Mouse (Mus musculus): ENCODE results near the gene Galp.
"Not testable (repeated sequence)": the region's sequence is repeated elsewhere in the genome, so short reads cannot be mapped to it uniquely, and the experiment has no call there.

The Galp gene

DNA sequence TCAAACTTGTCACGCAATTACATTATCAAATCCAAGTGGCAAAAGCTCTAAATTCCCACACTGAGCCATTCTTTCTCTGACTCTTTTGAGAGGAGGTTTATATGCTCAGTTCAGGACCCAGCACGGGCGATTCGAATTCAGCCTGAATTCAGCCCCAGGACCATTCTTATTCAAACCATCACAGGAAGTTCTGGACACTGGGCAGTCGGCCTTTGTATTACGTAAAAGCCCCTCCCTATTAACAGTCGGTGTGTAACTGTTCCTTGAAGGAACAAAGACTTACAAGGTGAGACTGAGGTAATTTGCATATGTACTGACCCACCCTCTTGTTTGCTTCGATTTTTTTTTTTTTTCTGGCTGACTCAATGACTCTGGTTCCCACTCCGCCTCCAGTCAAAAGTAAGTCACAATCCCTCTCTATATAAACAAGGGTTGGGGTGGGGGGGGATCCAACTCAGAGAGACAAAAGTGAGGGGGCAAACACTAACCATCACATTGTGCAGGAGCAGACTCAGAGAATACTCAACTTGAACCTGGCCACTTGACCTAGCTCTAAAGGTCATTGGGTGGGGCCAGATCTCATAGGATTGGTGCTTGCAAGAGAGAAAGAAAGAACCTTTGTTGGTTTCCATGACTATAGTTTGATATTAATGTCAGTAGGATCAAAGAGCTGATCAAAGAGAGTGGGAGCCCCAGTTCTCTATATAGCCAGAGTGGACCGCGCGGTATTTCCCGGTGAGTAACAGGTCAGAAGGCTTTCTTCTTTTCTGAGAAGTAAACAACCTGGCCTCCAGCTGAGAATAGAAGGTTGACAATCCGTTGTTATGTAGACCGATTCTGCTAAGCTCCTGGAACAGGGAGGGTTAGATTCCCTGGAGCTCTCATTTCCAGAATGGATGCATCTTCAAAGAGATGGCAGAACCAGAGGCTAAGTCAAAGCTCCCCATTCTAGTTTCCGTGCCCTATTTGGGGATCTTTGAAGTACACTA, 61.6 kb downstream of the Galp start:
- no peak for DNase-seq (ENCODE audit: low read depth)

DNA sequence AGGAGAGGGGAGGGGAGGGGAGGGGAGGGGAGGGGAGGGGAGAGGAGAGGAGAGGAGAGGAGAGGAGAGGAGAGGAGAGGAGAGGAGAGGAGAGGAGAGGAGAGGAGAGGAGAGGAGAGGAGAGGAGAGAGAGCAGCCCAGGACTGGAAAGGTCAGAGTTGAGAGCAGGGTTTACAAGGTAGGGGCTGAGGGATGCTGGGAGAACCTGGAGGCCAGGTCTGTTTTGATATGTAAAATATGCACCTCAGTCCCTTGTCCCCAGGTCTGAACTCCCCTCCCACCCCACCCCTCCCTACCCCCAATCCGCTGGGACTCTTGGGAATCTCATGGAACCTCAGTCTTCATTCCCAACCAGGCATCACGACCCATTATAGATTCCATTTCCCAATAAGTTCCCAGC, 63.1 kb downstream of the Galp start:
- DNase-seq (ENCODE audit: low read depth): not testable (repeated sequence)

DNA sequence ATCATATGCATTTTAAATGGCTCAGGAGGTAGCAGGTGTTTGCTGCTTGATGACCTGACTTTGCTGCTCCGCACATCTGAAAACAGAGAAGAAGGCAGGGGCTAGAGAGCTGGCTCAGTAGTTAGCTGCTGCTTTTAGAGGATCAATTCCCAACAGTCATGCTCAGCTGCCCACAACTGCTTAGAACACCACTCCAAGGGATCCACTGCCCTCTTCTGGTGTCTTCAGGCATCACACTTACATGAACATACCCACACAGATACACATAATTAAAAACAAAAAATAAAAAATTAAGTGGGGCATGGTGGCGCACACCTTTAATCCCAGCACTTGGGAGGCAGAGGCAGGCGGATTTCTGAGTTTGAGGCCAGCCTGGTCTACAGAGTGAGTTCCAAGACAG, 65.2 kb downstream of the Galp start:
- no peak for DNase-seq (ENCODE audit: low read depth)

DNA sequence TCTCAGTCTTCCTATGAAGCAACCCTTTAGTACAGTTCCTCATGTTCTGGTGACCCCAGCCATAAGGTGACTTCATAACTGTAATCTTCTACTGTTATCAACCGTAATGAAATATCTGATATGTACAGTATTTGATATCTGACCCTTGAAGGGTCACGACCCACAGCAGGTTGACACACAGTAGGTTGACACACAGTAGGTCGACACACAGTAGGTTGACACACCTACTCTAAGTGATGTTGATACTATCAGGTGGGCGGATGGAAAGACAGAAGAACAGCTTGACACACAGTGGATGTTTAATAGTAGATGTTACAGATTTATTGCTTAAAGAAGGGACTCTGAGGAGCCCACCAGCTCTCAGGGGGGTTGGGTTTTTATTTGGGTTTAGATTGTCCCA, 66.1 kb downstream of the Galp start:
- DNase-seq (ENCODE audit: low read depth): no peak

DNA sequence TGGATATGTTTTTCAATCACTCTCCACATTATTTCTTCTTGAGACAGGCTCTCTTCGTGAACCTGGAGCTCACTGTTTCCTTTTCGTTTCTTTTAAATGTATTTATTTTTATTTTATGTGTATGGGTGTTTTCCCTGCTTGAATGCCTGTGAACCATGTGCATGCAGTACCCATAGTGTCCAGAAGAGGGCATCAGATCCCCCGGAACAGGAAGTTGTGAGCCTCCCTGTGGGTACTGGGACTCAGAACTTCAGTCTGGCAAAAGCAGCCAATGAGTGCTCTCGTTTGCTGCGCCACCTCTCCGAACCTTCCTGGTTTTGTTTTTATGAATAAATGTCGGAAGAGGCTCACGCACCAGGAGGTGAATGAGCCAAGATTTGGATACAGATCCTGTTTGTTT, 68.8 kb downstream of the Galp start:
- DNase-seq (ENCODE audit: low read depth): no peak
